Mouse (Mus musculus) inflammation-experienced regulatory T-cells, adult 6 months (primary cell): ENCODE measurements around the gene Uts2b. TPM values are rescaled to one million over a fixed set of nuclear protein-coding genes. Genes with fewer than 3 reads are reported as not detected.
A peak's percentile ranks its signal among the peaks of the same experiment; 100 is the strongest.
"Not testable (repeated sequence)": the region's sequence is repeated elsewhere in the genome, so short reads cannot be mapped to it uniquely, and the experiment has no call there.

ENCODE experiments used
- ATAC-seq: one replicate; pipeline ENCODE4 v1.8.0; 2017
- polyA plus RNA-seq, 3 experiments: library from polyadenylated mRNA; unstranded; fragments of 100-300 nt; shearing (Covaris generic); gene quantifications; one replicate each; pipeline ENCODE4 v1.2.1; 2017

The Uts2b gene
- polyA plus RNA-seq, 3 experiments from 2014 or later: not detected

DNA sequence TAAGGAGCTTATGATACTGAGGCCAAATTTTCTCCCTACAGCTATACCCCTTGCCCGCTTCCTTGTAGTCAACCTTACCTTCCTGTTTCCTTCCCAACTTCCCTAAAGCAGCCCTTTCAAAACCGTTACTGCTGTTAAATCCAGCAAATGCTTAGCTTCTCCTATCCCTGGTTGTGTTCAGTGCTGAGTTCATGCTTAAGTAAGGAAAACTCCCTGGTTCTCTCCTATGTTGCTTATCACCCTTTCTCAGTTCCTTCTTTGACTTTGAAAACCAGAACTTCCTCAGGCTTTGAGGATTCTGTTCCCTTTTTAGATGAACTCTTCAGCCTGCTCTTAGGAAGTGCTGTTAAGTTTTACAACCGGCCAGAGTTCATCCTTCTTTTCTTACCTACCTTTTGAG, 4.1 kb upstream of the Uts2b start:
- ATAC-seq: no peak

DNA sequence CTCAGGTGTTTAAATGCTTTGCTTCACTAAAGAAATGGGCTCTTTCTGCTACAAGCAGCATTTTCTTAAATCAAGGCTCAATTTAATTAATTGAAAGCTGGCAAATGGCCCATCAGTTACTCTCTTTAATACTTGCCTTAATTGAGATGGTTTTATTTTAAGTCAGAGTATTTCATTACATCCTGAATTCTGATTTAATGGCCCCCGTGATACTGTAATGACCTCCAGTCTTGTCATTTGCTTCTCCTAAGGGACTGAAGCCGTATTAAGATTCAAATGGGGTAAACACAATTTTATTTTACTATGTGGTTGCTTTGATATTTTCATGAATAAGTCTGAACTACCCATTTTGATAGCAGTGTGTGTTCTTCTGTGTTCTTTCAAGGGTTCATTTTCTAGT, 661 bp upstream of the Uts2b start:
- ATAC-seq: no peak

GRCm38 (mm10) chr16:27360059-27360458, 10.0 kb downstream of the Uts2b start:
- ATAC-seq: no peak

GRCm38 (mm10) chr16:27354464-27354863, 15.6 kb downstream of the Uts2b start:
- ATAC-seq: peak; percentile 67

DNA sequence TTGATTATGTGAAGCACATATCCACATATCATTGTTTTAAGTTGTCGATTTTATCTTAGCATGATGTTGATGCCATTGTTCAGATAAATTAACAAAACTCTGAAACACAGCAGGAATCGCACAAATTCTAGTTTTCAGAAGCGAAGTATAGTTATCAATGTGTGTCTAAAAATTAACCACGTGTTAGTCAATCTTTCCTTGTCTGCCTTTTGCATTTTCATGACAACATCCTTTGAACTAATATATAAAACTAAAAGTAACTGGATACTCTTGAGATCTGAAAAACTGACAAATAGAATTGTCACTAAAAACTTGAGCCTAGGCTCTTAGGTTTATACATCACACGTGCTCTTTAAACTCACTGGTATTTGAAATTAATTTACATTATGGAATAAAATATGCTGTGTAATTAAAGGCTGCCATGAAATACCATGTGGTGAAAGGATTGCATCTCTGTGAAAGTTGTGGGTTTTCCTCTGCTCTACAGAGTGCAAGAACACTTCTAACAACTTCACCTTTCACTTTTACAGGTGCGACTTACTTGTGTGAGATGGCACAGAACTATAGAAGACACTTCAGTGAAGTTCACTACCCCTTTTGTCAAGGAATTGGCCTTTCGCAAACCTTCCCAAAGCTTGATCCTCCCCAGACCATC, 20.0 kb downstream of the Uts2b start:
- no peak for ATAC-seq

DNA sequence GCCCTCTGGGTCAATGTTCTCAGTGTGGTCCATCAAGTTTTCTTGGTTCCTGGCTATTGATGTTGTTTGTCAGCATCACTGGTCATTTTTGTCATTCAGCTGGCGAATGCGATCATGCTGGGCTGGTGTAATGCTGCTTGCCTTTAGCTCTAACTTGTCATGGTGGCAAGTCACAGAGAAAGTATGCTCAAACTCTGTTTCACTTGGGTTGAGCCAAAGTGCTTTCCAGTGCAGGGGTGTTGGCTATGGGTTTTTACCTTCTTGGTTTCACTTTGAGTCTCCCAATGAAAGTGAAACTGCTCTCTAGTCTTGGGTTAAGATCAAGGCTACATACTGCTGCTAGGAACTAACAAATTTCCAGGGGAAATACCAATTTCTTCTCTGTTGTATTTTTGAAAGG, 20.8 kb downstream of the Uts2b start:
- peak; percentile 99 for ATAC-seq

DNA sequence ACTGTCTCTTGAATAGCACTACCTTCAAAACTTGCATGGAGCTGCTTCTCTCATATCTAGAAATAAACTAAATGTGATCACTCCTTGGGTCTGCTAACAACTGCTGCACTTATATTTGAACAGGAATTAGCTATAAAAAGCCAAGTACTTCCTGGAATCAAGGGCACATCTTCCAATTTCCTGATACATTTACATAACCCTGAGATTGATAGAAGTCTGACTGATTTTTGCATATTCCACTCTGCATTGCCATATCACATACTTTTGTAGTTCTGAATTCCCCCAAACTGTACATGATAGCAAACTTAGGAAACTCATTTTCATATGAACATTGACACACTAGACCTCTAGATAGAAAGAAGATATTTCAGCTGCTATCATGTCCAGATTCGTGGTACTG, 21.7 kb downstream of the Uts2b start:
- ATAC-seq: no peak

GRCm38 (mm10) chr16:27347521-27347920, 22.5 kb downstream of the Uts2b start:
- ATAC-seq: no peak

DNA sequence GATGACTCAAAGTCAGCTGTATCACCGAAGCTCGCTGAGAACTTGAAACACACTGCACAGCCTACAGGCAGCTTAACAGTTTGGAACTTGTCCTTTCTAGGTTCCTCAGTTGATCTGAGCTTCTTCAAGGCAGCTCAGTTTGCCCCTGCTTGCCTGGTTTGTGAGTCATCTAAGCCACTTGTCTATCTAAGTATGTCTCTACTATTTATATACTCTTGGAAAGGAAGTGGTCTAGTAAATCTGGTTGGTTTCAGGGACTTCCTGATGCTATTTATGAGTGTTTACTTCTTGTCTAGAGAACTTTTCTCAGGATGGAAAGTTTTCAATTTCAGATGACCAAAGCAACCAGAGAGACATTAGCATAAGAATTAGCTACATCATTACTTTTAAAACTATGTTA, 43.6 kb downstream of the Uts2b start:
- ATAC-seq: no peak

GRCm38 (mm10) chr16:27322047-27322446, 48.0 kb downstream of the Uts2b start:
- no peak for ATAC-seq

- ATAC-seq: no peak
Observed at GRCm38 (mm10) chr16:27319099-27319498, 50.9 kb downstream of the Uts2b start.

DNA sequence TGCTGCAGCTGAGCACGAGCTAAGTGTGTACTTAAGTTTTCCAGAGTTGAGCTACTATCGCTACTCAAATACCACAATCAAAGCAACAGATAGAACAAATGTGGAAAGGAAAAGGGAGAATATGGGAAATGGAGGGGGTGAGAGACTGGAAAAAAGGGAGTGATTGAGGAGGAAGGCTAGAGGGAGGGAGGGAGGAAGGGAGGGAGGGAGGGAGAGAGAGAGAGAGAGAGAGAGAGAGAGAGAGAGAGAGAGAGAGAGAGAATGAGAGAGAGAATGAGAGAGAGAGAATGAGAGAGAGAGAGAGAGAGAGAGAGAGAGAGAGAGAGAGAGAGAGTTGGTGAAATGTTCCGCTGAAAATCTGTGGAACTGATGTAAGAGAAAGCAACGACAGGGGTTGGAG, 62.9 kb downstream of the Uts2b start, which contains the start of gene Ostn:
Ostn (plus strand) TSS at position 301 of the 400 bp plus-strand sequence.
- ATAC-seq: not testable (repeated sequence)

Other genes with a start within 250 kb of the Uts2b start
- gene Ostn, start 62.8 kb downstream of the Uts2b start, polyA plus RNA-seq: not detected
- 10 to 100 TPM; 30.2 to 37.0 (median 35.4) TPM for gene Ccdc50, start 18.6 kb upstream of the Uts2b start, polyA plus RNA-seq